Mouse (Mus musculus): Measurements from ENCODE around the gene Dhx36.

DNA sequence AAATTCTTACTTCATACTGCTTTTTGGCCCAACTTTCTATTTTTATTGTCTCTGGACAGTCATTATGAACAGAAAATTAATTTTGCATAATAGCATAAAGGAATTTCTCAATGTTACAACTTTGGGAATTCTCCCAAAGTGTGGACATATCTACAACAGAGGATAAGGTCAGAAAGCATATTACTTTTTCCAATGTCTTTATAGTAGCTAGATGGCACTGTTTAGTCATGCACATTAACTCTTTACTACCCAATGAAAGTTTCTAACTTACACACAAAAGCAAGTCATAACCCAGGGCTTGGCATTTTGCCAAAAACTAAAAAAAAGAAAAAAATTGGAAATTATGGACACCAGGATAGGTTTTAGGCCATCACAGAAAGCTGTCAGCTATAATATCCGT, 36.6 kb downstream of the Dhx36 start:
- TF ChIP-seq CTCF (IDR thresholded peaks at IDR 0.05; ENCODE audit: extremely low read depth, insufficient read depth, low read length) (no peak), POLR2A (IDR thresholded peaks at IDR 0.05; ENCODE audit: extremely low read depth, insufficient read depth, low read length) (no peak)
